Mouse (Mus musculus) spleen, adult 2 months (tissue): ENCODE measurements around the gene Dgki.

ENCODE experiments used
- CTCF ChIP-seq: fragments of 200-500 bp; IDR thresholded peaks from 2 replicates; pipeline ENCODE4 v1.5.1; 2011; ENCODE audit warnings: mild to moderate bottlenecking, inconsistent platforms; ENCODE audit not compliant: insufficient read depth, insufficient read length, insufficient replicate concordance; ENCODE audit errors: extremely low read depth
- POLR2A ChIP-seq: fragments of 200-500 bp; IDR thresholded peaks from 2 replicates; pipeline ENCODE4 v1.6.1; 2011; ENCODE audit warnings: low read depth, low read length, inconsistent platforms

GRCm38 (mm10) chr6:37119205-37119604, 180.8 kb downstream of the Dgki start:
- TF ChIP-seq POLR2A (no peak), CTCF (no peak)
